Mouse (Mus musculus) gastrocnemius, postnatal 14 days (tissue): ENCODE data around the gene Gpr146. TPM values are rescaled to one million over a fixed set of nuclear protein-coding genes. Genes with fewer than 3 reads are reported as not detected.
A peak's percentile ranks its signal among the peaks of the same experiment; 100 is the strongest.

Experiments
- DNase-seq: peaks from one replicate; pipeline ENCODE4 v3.0.0; 2021; ENCODE audit warnings: mixed read lengths
- intact Hi-C: fragments of 180-260 bp; cut with DNase I; formaldehyde crosslinking; loops from one replicate; pipeline ENCODE4 v1.15.1; 2025; ENCODE audit warnings: low total_unique reads
- total RNA-seq, 2 experiments: library from RNA; stranded (reverse); gene quantifications; 2 replicates each; pipeline ENCODE4 v1.2.3; 2021

The Gpr146 gene
- total RNA-seq, 2 experiments from 2014 or later, result 17.2 to 26.0 TPM

GRCm38 (mm10) chr5:139415001-139415400, 37.5 kb downstream of the Gpr146 start:
- no peak for DNase-seq
- intact Hi-C loops, result no loop called here

GRCm38 (mm10) chr5:139416942-139417341, 39.4 kb downstream of the Gpr146 start:
- DNase-seq, result no peak
- intact Hi-C loops, result no loop called here

GRCm38 (mm10) chr5:139417480-139417879, 40.0 kb downstream of the Gpr146 start:
- intact Hi-C loops, result no loop called here
- DNase-seq, result no peak

GRCm38 (mm10) chr5:139418110-139418509, 40.6 kb downstream of the Gpr146 start:
- no peak for DNase-seq
- intact Hi-C loops, result no loop called here

GRCm38 (mm10) chr5:139418633-139419032, 41.1 kb downstream of the Gpr146 start:
- DNase-seq, result no peak
- intact Hi-C loops, result no loop called here

- intact Hi-C loops, result no loop called here
- peak; percentile 64 for DNase-seq
Measured at GRCm38 (mm10) chr5:139423026-139423865, 45.7 kb downstream of the Gpr146 start, which contains the start of gene Gper1. Gene Gper1, plus strand, starts transcription at chr5:139423151.

GRCm38 (mm10) chr5:139425198-139425597, 47.7 kb downstream of the Gpr146 start:
- no peak for DNase-seq
- intact Hi-C loops, result no loop called here

GRCm38 (mm10) chr5:139427001-139427400, 49.5 kb downstream of the Gpr146 start:
- DNase-seq, result no peak

GRCm38 (mm10) chr5:139427989-139428388, 50.5 kb downstream of the Gpr146 start:
- no peak for DNase-seq
- intact Hi-C loops, result no loop called here

More at GRCm38 (mm10) chr5:139427001-139427400, 49.5 kb downstream of the Gpr146 start:
- intact Hi-C loops, result no loop called here

- no peak for DNase-seq
- intact Hi-C loops, result no loop called here
Measured at GRCm38 (mm10) chr5:139429818-139430341, 52.4 kb downstream of the Gpr146 start.

- intact Hi-C loops, result no loop called here
- DNase-seq, result no peak
Measured at GRCm38 (mm10) chr5:139432333-139432732, 54.8 kb downstream of the Gpr146 start.

GRCm38 (mm10) chr5:139432747-139433508, 55.4 kb downstream of the Gpr146 start:
- no peak for DNase-seq
- intact Hi-C loops, result no loop called here

GRCm38 (mm10) chr5:139433842-139434568, 56.5 kb downstream of the Gpr146 start:
- intact Hi-C loops, result no loop called here
- DNase-seq, result no peak

- DNase-seq, result peak; percentile 39
- intact Hi-C loops, result no loop called here
Measured at GRCm38 (mm10) chr5:139434940-139435339, 57.4 kb downstream of the Gpr146 start.

GRCm38 (mm10) chr5:139437769-139438168, 60.3 kb downstream of the Gpr146 start:
- intact Hi-C loops, result no loop called here
- no peak for DNase-seq

GRCm38 (mm10) chr5:139438440-139438839, 60.9 kb downstream of the Gpr146 start:
- DNase-seq, result no peak
- intact Hi-C loops, result no loop called here

GRCm38 (mm10) chr5:139440451-139440850, 63.0 kb downstream of the Gpr146 start:
- DNase-seq, result peak; percentile 49
- intact Hi-C loops, result no loop called here

- DNase-seq, result no peak
- intact Hi-C loops, result no loop called here
Measured at GRCm38 (mm10) chr5:139440926-139441725, 63.6 kb downstream of the Gpr146 start.

- intact Hi-C loops, result no loop called here
- no peak for DNase-seq
Measured at GRCm38 (mm10) chr5:139441726-139442018, 64.2 kb downstream of the Gpr146 start.
